Mouse (Mus musculus) G1E (cell line): ENCODE results near the gene Apbb1ip.

Experiments
- CTCF ChIP-seq: IDR thresholded peaks from 2 replicates; pipeline ENCODE4 v1.5.1; 2012; ENCODE audit warnings: low read depth, low read length, inconsistent platforms, mixed read lengths
- GATA1 ChIP-seq: IDR thresholded peaks from 2 replicates; pipeline ENCODE4 v1.6.1; 2012; ENCODE audit warnings: borderline replicate concordance, low read length, inconsistent platforms, mixed read lengths
- GATA2 ChIP-seq: IDR thresholded peaks from 2 replicates; pipeline ENCODE4 v1.6.1; 2012; ENCODE audit warnings: low read depth, low read length, inconsistent platforms, borderline replicate concordance
- POLR2AphosphoS5 ChIP-seq: IDR thresholded peaks from 2 replicates; pipeline ENCODE4 v1.6.1; 2012; ENCODE audit warnings: low read depth, low read length, inconsistent platforms; ENCODE audit not compliant: insufficient replicate concordance
- TAL1 ChIP-seq: conservative IDR thresholded peaks from 2 replicates; pipeline ENCODE4 v1.6.1; 2012; ENCODE audit warnings: low read depth, low read length, inconsistent platforms, mixed read lengths

GRCm38 (mm10) chr2:22784771-22785170 lies 10.9 kb downstream of the Apbb1ip start:
- TF ChIP-seq CTCF (no peak), GATA1 (no peak), GATA2 (no peak), POLR2AphosphoS5 (no peak), TAL1 (no peak)
